Mouse (Mus musculus): Measurements from ENCODE around the gene Rnf141. TPM values are rescaled to one million over a fixed set of nuclear protein-coding genes. Genes with fewer than 3 reads are reported as not detected.
A peak's percentile ranks its signal among the peaks of the same experiment; 100 is the strongest.

The Rnf141 gene
- total RNA-seq, 2 experiments from 2014 or later: 12.7 to 13.7 TPM

DNA sequence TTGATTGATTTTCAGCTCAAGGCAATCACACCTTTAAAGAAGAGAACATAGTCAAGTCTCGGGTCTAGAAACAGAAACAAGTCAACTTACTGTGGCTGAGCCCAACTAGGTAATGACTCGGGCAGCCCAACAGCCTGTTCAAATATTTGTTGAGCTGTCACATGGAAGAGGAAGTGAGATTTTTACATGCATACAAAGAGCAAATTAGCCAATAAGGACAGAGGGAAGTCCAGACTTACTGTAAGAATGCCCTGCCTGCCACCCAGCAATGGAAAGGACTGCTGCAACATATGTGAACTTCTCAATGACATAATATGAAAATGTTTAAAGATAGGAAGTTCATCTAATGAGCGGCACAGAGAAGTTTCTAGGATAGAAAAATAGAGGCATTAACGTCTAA is 3.9 kb downstream of the Rnf141 start:
- DNase-seq: no peak
- intact Hi-C loops (cut with DNase I; ENCODE audit: low total_unique reads): no loop called here

DNA sequence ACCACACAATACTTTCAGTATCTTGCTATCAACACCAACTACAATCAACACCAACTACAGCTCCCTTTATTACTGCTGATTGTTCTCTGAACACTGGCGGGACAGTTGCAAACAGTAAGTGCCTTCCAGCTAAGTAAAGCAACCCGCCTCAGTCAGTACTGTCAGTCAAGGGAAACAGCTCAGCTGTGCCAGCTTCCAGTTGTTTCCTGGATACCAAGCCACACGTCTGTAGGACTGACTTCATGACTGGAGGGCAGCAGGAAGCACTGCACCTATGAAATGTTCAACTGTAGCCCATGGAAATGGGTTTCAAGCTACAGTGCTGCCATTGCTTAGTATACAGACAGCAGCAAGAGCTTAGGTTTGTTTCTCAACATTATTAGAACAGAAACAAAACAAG is 9.7 kb downstream of the Rnf141 start:
- DNase-seq: no peak
- intact Hi-C loops (cut with DNase I; ENCODE audit: low total_unique reads): loop anchor here (5.0 kb wide), 1 partner anchor 53 kb away; no protein-coding TSS in a partner anchor

DNA sequence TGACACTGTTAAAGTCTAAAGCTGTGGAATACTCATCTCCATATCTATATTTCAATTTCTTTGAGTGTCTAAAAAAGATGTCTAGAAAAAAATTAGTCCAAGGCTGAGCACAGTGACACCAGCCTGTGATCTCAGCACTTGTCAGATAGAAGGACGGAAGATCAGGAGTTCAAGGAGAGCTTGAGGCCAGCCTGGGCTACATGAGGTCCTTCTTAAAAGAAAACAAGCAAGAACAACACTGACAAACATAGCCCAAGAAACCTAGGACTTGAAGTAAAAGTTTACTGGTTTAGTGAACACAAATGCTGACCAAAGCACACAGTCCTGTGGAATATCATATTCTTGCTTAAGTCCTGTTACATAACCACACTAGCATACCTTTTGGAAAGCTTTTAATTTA is 10.2 kb downstream of the Rnf141 start:
- intact Hi-C loops (cut with DNase I; ENCODE audit: low total_unique reads): loop anchor here (5.0 kb wide), 1 partner anchor 53 kb away; no protein-coding TSS in a partner anchor
- DNase-seq: no peak

DNA sequence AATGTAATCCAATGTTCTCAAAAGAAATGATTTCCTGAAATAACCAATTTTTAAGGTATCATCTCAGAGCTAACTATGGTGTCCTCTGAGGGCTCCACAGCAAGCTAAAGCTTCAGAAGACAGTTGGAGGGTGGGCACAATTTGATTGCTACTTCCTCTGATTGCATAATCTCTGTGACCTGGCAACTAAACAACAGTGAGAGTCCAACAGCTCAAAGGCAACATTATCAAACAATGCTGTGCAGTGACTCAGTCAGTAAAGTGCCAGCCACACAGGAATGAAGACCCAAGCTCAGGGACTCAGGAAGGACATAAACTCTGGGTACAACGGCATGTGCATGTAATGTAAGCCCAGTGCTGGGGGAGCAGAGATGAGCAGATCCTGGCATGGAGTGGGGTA is 11.2 kb downstream of the Rnf141 start:
- intact Hi-C loops (cut with DNase I; ENCODE audit: low total_unique reads): loop anchor here (5.0 kb wide), 1 partner anchor 54 kb away; no protein-coding TSS in a partner anchor
- no peak for DNase-seq

DNA sequence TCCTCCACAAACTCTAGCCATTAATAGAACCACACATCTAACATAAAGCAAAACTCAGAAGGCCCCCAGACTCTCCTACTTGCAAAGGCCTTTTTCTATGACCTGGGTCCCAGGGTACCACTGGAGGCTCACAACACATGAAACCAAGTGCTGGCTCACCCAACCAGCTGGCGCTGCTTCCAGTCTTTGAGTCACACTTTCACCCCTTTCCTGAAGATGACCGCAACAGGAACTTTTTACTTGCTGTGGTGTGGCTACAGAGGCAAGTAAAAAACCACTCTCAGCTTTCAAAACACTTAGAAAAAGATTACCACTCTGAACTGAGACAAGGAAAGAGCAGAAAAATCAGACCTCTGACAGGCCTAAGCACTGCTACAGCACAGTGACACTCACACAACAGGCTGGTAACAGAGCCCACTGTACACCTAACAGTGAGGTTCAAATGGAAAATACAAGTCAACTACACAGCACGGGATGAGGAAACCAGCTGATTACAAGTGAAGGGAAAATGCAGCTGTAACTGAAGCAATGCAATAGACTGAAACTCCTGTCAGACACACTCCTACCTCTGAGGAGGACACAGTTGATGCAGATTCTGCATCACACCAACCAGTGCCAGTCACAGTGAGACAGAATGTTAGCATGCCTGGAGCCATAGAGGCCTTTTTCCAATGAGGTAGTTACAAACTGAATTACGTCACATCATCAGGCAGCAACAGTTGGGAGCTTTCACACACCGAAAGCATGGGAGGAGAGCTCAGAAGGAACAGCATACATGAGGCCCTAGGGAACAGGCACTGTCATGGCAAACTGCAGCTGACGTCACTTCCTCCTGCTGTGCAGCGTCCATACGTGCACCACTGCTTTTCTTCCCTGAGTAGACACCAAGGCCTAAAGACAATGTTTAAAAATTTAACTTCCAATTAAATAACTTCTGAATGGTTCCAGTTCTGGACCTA is 20.0 kb downstream of the Rnf141 start:
- DNase-seq: no peak
- intact Hi-C loops (cut with DNase I; ENCODE audit: low total_unique reads): no loop called here

DNA sequence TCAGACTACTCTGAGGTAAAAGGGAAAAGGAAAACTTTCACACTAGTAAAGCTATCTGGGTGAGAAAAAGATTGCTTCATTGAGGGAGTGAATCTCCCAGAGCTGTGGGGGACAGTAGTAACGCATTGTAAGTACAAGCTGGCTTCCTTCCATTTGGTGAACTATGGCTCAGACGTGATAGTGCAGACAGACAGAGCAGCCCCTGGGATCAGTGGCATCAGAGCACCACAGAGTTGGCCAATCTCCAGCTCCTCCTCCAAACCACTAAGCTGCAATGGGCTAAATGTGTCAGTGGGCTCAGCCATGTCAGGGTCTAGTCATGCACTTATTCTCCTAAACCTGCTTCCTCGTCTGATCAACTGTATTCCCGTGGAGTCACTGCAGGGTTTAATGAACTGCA is 20.7 kb downstream of the Rnf141 start:
- DNase-seq: no peak
- intact Hi-C loops (cut with DNase I; ENCODE audit: low total_unique reads): no loop called here

DNA sequence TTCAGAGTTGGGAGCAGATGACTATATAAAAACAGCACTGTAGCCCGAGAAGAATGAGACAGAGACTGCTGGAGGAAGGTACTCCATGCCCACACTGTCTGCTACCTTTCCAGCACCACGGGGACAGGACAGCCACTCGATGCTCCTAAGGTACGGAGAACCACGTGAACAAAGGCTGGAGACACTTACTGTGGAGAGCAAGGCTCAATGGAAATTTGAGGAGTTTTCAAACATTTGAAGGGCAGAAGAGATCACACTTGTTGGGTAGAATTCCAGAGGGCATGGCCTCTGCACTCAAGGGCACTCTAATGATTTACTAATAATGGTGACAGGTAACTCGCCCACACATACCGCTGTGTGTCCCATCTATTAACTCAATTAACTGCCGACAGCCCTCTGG is 21.2 kb downstream of the Rnf141 start:
- no peak for DNase-seq
- intact Hi-C loops (cut with DNase I; ENCODE audit: low total_unique reads): no loop called here

DNA sequence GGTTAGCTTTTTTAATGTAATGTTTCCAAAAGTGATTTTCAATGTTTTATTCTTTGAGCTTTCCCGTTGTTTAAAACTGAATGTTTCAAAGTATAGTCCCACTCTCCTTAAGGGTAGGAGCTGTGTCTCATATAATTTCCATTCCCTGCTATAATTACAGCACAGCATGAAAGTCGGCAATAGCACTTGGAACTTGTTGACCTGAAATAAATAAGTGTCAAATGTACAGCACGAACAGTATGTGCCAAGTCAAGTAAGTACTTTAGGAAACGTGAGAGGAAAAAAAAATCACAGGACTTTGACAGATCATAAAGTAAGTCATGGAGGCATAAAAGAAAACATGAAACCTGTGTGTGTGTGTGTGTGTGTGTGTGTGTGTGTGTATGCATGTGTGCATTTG is 22.2 kb downstream of the Rnf141 start:
- intact Hi-C loops (cut with DNase I; ENCODE audit: low total_unique reads): no loop called here
- no peak for DNase-seq

DNA sequence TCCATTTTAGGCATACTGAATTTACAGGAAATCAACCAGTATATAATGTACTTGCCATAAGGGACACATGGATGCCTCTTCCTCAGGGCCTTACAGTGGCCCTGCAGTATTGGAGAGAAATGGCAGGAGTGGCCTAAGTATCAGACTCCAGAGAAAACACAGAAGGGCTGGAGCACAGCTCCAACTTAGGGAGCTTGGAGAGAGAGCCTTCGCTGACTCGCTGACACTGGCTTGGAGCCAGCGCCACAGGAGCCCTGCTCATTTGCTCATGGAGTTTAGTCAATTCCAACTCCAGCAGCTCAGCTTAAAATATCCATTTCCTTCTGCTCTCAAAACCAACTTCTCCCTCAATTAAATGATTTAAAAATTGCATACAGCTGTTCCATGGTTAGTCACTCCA is 22.6 kb downstream of the Rnf141 start:
- intact Hi-C loops (cut with DNase I; ENCODE audit: low total_unique reads): no loop called here
- DNase-seq: peak; percentile 63

DNA sequence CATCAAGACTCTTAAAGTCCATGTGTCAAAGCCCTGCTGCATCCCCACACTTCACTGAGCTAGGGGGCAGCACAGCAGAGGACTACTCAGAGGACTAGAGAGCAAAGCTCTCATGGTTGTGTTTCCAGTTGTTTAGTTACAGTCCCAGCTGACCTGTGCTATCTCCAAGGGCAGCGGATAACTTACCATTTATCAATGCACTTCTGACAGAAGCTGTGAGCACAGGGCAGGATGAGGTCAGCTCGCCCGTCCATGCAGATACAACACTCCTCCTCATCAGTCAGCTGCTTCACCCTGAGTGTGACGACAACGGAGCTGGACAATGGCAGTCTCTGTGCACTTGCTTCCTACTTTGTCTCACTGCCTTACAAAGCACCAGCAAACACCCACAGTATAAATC is 23.2 kb downstream of the Rnf141 start:
- DNase-seq: no peak
- intact Hi-C loops (cut with DNase I; ENCODE audit: low total_unique reads): no loop called here

DNA sequence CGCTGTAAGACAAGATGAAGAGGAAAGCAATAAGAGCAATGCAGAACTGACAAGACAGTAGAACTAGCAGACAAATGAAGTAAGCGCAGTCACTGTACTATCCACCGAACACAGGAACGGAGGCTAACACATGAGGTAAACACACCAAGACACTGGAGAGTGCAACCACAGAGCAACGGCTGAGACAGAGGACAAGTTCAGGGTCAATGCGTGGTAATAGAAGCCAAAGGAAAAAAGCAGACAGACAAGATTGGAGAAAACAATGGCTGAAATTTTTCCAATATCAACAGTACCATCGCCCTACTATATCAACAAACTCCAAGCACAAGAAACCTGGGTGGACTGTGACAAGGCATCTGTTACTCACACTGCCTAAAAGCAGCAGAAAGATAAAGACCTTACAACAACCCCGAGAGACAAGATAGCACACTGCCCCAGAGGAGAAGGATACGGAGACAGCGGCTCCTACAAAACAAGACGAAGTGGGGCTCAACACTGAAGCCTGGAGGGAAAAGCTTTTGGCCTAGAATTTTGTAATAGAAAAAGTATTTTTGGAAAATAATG is 25.4 kb downstream of the Rnf141 start:
- intact Hi-C loops (cut with DNase I; ENCODE audit: low total_unique reads): loop anchor here (5.0 kb wide), 1 partner anchor 108 kb away; no protein-coding TSS in a partner anchor
- DNase-seq: no peak

DNA sequence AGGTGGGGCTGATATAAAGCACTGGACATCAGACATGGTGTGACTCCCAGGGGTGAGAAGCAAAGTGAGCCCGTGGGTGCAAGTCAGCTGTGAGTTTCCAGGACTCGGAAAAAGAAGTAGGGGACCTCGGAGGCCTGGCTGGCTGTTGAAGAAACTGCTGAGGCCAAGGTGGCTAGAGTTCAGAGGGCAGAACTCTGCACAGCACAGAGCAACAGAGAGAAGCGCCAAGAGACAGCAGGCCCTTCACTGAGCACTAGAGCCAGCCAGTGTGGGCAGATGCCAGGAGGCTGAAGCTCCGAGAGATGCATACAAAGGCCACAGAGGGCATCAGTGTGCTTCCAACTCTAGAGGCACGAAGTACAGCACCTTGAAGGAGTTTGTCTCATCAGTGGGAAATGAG is 26.1 kb downstream of the Rnf141 start:
- intact Hi-C loops (cut with DNase I; ENCODE audit: low total_unique reads): loop anchor here (5.0 kb wide), 1 partner anchor 109 kb away; no protein-coding TSS in a partner anchor

DNA sequence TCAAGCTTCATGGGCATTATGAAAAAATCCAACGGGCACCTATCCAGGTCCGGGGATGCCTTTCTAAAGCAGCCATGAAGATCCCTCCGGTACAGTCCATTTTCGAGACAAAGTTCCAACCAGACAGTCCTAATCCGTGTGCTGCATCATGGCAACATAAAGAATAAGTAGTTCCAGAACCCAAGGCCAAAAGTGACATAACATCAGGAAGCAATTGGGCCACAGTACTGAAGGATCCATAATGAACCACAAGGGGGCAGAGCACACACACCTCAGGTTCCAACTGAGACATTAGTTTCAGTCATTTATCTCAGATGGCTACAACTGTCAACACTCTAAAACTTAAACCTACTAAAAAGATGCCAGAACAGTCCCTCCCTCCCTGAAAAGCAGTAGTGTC is 28.2 kb downstream of the Rnf141 start:
- DNase-seq: no peak
- intact Hi-C loops (cut with DNase I; ENCODE audit: low total_unique reads): loop anchor here (5.0 kb wide), 1 partner anchor 111 kb away; no protein-coding TSS in a partner anchor

More for the DNA sequence above, 26.1 kb downstream of the Rnf141 start:
- peak; percentile 67 for DNase-seq

DNA sequence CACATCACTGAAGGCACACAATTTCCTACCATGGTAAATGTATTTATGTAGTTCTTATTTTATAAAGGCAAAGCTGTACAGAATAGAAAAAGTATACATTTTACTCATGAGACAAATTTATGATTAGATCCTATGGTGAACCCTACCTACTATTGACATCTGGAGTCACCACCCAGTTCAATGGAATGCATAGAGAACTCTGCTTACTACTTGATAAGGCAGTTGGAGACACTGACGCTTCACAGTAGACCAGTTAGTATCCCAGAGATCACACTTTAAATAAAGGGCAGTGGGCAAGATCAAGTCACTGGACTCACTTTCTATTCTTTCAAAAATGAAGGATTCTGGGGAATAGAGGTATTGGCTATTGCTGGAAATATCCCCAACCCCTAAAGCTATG is 30.3 kb downstream of the Rnf141 start:
- DNase-seq: no peak
- intact Hi-C loops (cut with DNase I; ENCODE audit: low total_unique reads): loop anchor here (2.0 kb wide), 1 partner anchor 203 kb away; no protein-coding TSS in a partner anchor

DNA sequence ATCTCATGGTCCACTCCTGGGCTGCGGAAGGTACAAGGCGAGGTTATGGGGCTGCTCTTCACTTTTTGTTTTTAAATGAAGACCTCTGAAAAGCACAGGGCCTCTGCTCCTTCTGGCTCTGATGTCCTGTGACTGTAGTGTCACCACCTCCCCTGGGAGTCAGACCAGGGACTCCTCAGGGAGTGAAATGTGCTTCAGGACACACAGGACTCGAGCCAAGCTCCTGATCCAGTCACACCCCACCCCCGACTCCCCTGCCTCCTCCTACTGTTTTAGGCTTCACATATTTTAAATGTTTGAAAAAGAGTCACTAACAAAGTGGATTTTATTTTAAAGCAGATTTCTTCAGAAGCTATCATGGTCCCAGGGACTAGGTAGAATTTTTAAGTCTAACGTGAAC is 32.7 kb downstream of the Rnf141 start:
- DNase-seq: no peak

DNA sequence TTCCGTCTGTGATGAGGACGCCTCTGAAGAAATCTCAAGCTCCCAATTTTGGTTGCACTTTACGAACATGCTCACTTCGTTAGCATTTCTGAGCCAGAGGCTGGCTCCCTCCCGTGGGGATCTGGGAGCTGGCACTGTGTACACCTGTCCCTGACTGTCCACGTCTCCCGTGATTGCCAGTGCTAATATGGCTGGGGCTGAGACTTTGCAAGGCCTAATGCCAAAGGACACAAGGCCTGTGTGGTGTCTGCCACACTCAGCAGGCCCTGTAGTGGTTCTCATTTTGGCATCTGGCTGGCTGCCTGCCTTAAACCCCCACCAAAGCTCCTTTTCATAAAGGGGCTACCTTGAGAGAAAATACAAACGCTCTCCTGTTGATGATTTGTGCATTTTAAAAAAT is 33.3 kb downstream of the Rnf141 start:
- intact Hi-C loops (cut with DNase I; ENCODE audit: low total_unique reads): no loop called here

More for the DNA sequence above, 32.7 kb downstream of the Rnf141 start:
- intact Hi-C loops (cut with DNase I; ENCODE audit: low total_unique reads): no loop called here

DNA sequence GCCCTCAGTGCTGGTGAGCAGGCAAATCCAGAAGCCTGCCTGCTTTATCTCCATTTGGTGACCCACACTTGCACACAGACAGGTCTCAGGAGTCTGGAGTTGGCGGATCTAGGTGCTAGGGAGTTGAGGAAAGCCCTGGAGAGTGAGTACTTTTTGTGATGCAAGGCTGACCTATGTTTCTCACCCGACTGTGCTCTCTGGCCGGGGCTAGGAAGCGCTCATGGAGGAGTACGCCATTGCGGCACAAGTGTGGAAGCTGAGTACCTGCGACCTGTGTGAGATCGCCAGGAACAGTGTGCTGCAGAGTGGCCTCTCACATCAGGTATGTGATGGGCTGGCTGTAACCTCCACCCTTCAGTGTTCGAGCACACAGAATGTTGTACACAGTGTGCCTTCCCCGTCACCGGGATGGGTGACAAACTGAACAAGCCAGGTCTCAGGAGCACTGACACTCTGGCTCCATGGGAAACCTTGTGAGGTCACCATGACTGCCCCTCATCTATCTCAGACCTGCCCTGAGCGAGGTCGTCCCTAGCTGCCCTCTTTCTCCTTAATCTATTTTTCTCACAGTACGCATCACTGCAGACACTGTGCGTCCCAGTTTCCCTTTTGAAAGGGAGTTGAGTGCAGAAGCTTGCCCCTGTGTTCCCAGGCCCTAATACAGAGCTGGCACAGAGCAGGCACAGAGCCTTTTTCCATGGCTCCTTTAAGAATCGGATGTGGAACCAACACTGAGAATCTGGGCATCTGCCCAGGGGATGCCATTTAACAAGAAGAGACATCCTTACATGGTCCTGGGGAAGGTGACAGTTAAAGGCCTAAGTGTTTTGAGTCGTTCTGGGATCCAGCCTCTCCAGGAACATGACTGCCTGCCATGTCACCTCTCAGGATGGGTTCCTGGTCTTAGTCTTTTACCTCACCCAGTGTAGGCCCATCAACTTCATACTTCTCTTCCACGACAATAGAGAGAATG is 34.4 kb downstream of the Rnf141 start:
- no peak for DNase-seq
- intact Hi-C loops (cut with DNase I; ENCODE audit: low total_unique reads): no loop called here

More for the DNA sequence above, 33.3 kb downstream of the Rnf141 start:
- no peak for DNase-seq

DNA sequence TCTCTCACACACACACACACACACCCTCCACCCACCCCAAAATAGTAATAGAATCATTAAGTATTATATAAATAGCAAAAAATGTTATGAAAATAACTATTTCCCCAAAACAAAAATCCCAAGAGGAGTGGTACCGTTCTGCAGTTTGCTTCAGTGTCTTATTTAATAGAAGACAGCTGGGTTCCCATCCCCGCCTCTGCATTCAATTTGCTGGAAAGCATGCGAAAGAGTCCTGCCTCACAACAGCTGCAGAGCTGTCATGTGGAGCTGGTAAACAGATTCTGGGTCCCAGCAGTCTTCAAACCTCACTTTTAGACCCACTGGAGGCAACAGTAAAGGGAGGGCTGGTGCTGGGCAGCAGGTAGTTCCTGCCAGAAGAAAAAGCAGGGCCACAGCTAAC is 35.3 kb downstream of the Rnf141 start:
- peak; percentile 50 for DNase-seq
- intact Hi-C loops (cut with DNase I; ENCODE audit: low total_unique reads): no loop called here

DNA sequence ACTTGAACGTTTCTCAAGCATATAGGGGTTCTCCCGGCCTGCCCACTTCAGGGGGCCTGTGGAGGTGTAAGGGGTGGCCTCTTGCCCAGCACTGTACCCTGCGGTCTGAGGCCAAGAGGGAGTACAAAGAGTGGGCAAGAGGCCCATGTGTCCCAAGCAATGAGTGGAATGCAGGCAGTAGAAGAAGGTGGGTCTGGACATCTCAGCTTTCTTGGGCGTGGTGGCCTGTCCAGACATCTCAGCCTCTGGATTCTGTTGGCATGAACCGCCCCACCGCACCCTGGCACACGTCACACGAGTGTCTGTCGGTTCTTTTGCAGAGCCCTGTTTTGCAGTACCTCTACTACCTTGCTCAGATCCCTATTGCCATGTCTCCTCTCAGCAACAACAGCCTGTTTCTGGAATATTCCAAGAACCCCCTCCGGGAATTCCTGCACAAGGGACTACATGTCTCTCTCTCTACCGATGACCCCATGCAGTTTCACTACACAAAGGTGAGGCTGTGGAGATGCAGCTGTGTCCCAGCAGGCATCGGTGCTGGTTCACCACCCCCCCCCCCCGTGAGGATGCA is 36.7 kb downstream of the Rnf141 start:
- intact Hi-C loops (cut with DNase I; ENCODE audit: low total_unique reads): no loop called here
- DNase-seq: no peak

Data from gastrocnemius, postnatal 14 days (tissue).